ENCODE assay signal across 23 mouse cellular contexts in the genomic region with DNA sequence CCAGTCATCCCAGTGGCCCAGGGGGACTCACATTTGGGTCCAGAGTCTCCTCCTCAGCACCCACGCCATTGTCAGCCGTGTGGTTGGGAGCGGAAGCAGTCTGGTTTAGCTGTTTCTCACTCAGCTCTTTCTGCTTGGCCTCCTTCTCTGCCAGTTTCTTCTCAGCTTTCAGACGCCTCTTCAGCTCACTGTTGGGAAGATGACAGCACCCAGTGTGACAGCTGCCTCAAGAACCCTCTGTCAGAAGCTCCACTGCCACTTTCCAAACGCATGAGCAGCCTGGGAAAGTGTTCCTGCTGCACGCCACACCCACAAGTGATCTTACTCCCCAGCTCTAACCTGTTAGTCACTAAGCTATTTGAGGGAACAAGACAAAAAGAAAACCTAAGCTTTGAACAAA. TPM values are rescaled to one million over a fixed set of nuclear protein-coding genes. Genes with fewer than 3 reads are reported as not detected.
DNase-seq lines count a peak whose midpoint lies in the region; ATAC-seq and TF ChIP-seq lines count a peak whose summit lies in the region.
"Had no signal": no experiment of that assay in that cellular context is flagged by ENCODE, and none has a peak within 500 bp of the region (broad histone marks: within the 10 kb centered on the region; RNA-seq: fewer than 3 reads in every experiment).

No protein-coding gene starts in this region.

- WGBS in stomach, postnatal 0 days = 83% methylated on average over 6 of the region's 6 CpGs

- no peaks in the 10 kb centered on the region for H3K9me3 ChIP-seq in stomach, postnatal 0 days (ENCODE audit: control insufficient read depth, low read length)
- H3K9me3 ChIP-seq: forebrain, embryonic 10.5 days; heart, embryonic 10.5 days; lung, embryonic 15.5 days had no signal

- 0 out of 2 replicates have a peak, but pooled peaks cover 2% of the 10 kb centered on the region for H3K4me1 ChIP-seq in stomach, postnatal 0 days (replicated peaks; ENCODE audit: control insufficient read depth, insufficient read depth)

- H3K27me3 ChIP-seq in stomach, postnatal 0 days (ENCODE audit: control insufficient read depth, insufficient read depth, low read length) = no peaks in the 10 kb centered on the region
- H3K27me3 ChIP-seq: CH12.LX; lung, embryonic 15.5 days had no signal

- no peak overlapping the region for H3K4me2 ChIP-seq in stomach, postnatal 0 days (replicated peaks; ENCODE audit: low read depth)
- H3K4me2 ChIP-seq: lung, embryonic 15.5 days had no signal

- no peak for TF ChIP-seq EP300 in stomach, postnatal 0 days (optimal IDR thresholded peaks at IDR 0.05)

- H3K27ac ChIP-seq in layer of hippocampus, adult 2 months = peak overlapping the region; percentile 51; the same call in 1 of the 2 replicates
- no peak overlapping the region for H3K27ac ChIP-seq in stomach, postnatal 0 days (replicated peaks)
- H3K27ac ChIP-seq: forebrain, embryonic 10.5 days; heart, embryonic 10.5 days; kidney, postnatal 0 days; left cerebral cortex, adult 2 months; liver, embryonic 14.5 days; lung, embryonic 15.5 days had no signal

- no peak overlapping the region for H3K4me3 ChIP-seq in layer of hippocampus, adult 2 months
- no peak overlapping the region for H3K4me3 ChIP-seq in stomach, postnatal 0 days (ENCODE audit: low read depth, low read length)
- H3K4me3 ChIP-seq: forebrain, embryonic 10.5 days; heart, embryonic 10.5 days; left cerebral cortex, adult 2 months; lung, embryonic 15.5 days had no signal

- no peak for ATAC-seq in stomach, postnatal 0 days (ENCODE audit: low FRiP score, low TSS enrichment)
- ATAC-seq: midbrain, embryonic 16.5 days had no signal

- no peak overlapping the region for H3K9ac ChIP-seq in stomach, postnatal 0 days (ENCODE audit: low read length)
- H3K9ac ChIP-seq: liver, embryonic 14.5 days; lung, embryonic 15.5 days had no signal

- peaks cover 22% of the 10 kb centered on the region for H3K36me3 ChIP-seq in stomach, postnatal 0 days (ENCODE audit: control insufficient read depth, insufficient read depth, low read length)

- DNase-seq in frontal cortex, adult 2 months (ENCODE audit: extremely low spot score in 1 of 2, low spot score in 1 of 2) = peak; percentile 54 to 68
- no peak for DNase-seq in frontal cortex, postnatal 10 days (ENCODE audit: low spot score in 2 of 2)
- peak in 1 of 2 experiments; percentile 74 for DNase-seq in layer of hippocampus, adult 2 months (ENCODE audit: low spot score in 2 of 2)
- no peak for DNase-seq in layer of hippocampus, postnatal 25 days (ENCODE audit: extremely low spot score in 1 of 2, low spot score in 1 of 2)
- peak; percentile 38 to 44 for DNase-seq in right cerebral cortex, adult 2 months (ENCODE audit: low spot score in 2 of 2)
- no peak for DNase-seq in right cerebral cortex, postnatal 25 days
- DNase-seq in telencephalon, adult 2 months (ENCODE audit: low read depth, low spot score) = peak; percentile 53
- DNase-seq in stomach, postnatal 0 days (ENCODE audit: low spot score) = no peak
- DNase-seq: cerebellum, adult 2 months; heart, postnatal 10 days; kidney, adult 11 months; lung, postnatal 4 days had no signal

- TF ChIP-seq CTCF in layer of hippocampus, adult 2 months (conservative IDR thresholded peaks at IDR 0.05) = no peak
- TF ChIP-seq CTCF in stomach, postnatal 0 days (IDR thresholded peaks at IDR 0.05; ENCODE audit: low read depth) = no peak

RNA-seq across cellular contexts. Expression of gene Kars, which starts 5.5 kb away (rescaled TPM):
- 64.0 and 65.7 TPM in 2 replicates for polyA plus RNA-seq in frontal cortex, adult 2 months (2012; rRNA removed)
- total RNA-seq in layer of hippocampus, adult 2 months (2021) = 10 to 100 TPM; 76.7 to 78.4 TPM
- 10 to 100 TPM; 77.2 to 82.6 TPM for total RNA-seq in layer of hippocampus, postnatal 25 days (2021)
- 96.0 and 96.5 TPM in 2 replicates for polyA plus RNA-seq in stomach, postnatal 0 days (2015; fragmentation: Nextera tagmentation; extraction: Ambion mirVana)

RNA-seq across cellular contexts. Expression of gene Terf2ip, which starts 5.6 kb away (rescaled TPM):
- polyA plus RNA-seq in frontal cortex, adult 2 months (2012; rRNA removed) = 34.1 and 36.1 TPM in 2 replicates
- 10 to 100 TPM; 42.8 to 45.2 TPM for total RNA-seq in layer of hippocampus, adult 2 months (2021)
- total RNA-seq in layer of hippocampus, postnatal 25 days (2021) = 10 to 100 TPM; 35.5 to 40.0 TPM
- 10.2 and 11.2 TPM in 2 replicates for polyA plus RNA-seq in stomach, postnatal 0 days (2015; fragmentation: Nextera tagmentation; extraction: Ambion mirVana)

RNA-seq across cellular contexts. Expression of gene Gm6793, which starts 9.2 kb away (rescaled TPM):
- polyA plus RNA-seq in frontal cortex, adult 2 months (2012; rRNA removed) = 0.17 and 0.36 TPM in 2 replicates
- not detected for total RNA-seq in layer of hippocampus, adult 2 months (2021)
- total RNA-seq in layer of hippocampus, postnatal 25 days (2021) = not detected
- polyA plus RNA-seq in stomach, postnatal 0 days (2015; fragmentation: Nextera tagmentation; extraction: Ambion mirVana) = 0.23 and 0.28 TPM in 2 replicates
- total RNA-seq: adrenal gland, postnatal 4 days; CH12.LX; left cerebral cortex, adult 2 months had no signal
- polyA plus RNA-seq: cerebellum, adult 2 months; spleen, adult 2 months; urinary bladder, adult 2 months had no signal

RNA-seq across cellular contexts. Expression of gene Adat1, which starts 13.5 kb away (rescaled TPM):
- 7.8 and 8.0 TPM in 2 replicates for polyA plus RNA-seq in frontal cortex, adult 2 months (2012; rRNA removed)
- 1 to 10 TPM; 6.9 TPM for total RNA-seq in layer of hippocampus, adult 2 months (2021)
- total RNA-seq in layer of hippocampus, postnatal 25 days (2021) = 1 to 10 TPM; 5.0 to 6.9 TPM
- polyA plus RNA-seq in stomach, postnatal 0 days (2015; fragmentation: Nextera tagmentation; extraction: Ambion mirVana) = 2.5 TPM in 2 replicates

Comparison
In these comparisons a context has a peak if more than half of its experiments do, and no peak if none do; other contexts are left out.
1. DNase-seq: peak in frontal cortex, adult 2 months (2 of 2), right cerebral cortex, adult 2 months (2 of 2) and telencephalon, adult 2 months (single experiment); none in frontal cortex, postnatal 10 days (0 of 2), layer of hippocampus, postnatal 25 days (0 of 2), right cerebral cortex, postnatal 25 days (single experiment) and stomach, postnatal 0 days (single experiment).